Mouse (Mus musculus) MEL (cell line): ENCODE data around the gene Fam3a. TPM values are rescaled to one million over a fixed set of nuclear protein-coding genes. Genes with fewer than 3 reads are reported as not detected.

ENCODE experiments used
- DNase-seq: peaks from one replicate; pipeline ENCODE4 v3.0.0; 2011; ENCODE audit warnings: low read depth, low spot score
- H3K27ac ChIP-seq: 2 replicates; pipeline ENCODE4 v1.5.1; 2012; ENCODE audit warnings: low read depth, mild to moderate bottlenecking, control low read depth, low read length, moderate library complexity; ENCODE audit not compliant: control insufficient read depth
- H3K27me3 ChIP-seq, 2 experiments: fragments of 150-350 bp in 1 of 2; sonication (generic) in 1 of 2; 2 replicates each; pipeline ENCODE4 v1.6.1; 2012; ENCODE audit warnings: low read length in 2 of 2, mild to moderate bottlenecking in 2 of 2, improper control_type of control experiment in 1 of 2, moderate library complexity in 1 of 2; ENCODE audit not compliant: insufficient read depth in 2 of 2, control insufficient read depth in 1 of 2
- H3K36me3 ChIP-seq, 2 experiments: 2 replicates each; pipeline ENCODE4 v1.6.1; 2012 to 2014; ENCODE audit warnings: low read length in 2 of 2, improper control_type of control experiment in 1 of 2, inconsistent platforms in 1 of 2, mild to moderate bottlenecking in 1 of 2; ENCODE audit not compliant: insufficient read depth in 2 of 2, control insufficient read depth in 1 of 2
- H3K4me1 ChIP-seq, 2 experiments: fragments of 150-350 bp in 1 of 2; sonication (generic) in 1 of 2; 2 replicates each; pipeline ENCODE4 v1.6.1; 2012; ENCODE audit warnings: low read length in 2 of 2, improper control_type of control experiment in 1 of 2, mild to moderate bottlenecking in 1 of 2; ENCODE audit not compliant: insufficient read depth in 2 of 2, control insufficient read depth in 1 of 2
- H3K4me3 ChIP-seq, 2 experiments: fragments of 150-350 bp in 1 of 2; sonication (generic) in 1 of 2; 2 replicates each; pipeline ENCODE4 v1.5.1; 2012; ENCODE audit warnings: low read depth in 2 of 2, low read length in 2 of 2, mild to moderate bottlenecking in 2 of 2, moderate library complexity in 2 of 2, control low read depth in 1 of 2, improper control_type of control experiment in 1 of 2; ENCODE audit not compliant: control insufficient read depth in 1 of 2, insufficient read depth in 1 of 2
- H3K79me2 ChIP-seq: 2 replicates; pipeline ENCODE4 v1.6.1; 2012; ENCODE audit warnings: mild to moderate bottlenecking, low read length, moderate library complexity; ENCODE audit not compliant: control insufficient read depth, poor library complexity, insufficient read depth
- H3K9ac ChIP-seq: 2 replicates; pipeline ENCODE4 v1.6.1; 2012; ENCODE audit warnings: low read depth, mild to moderate bottlenecking, control low read depth, low read length, moderate library complexity; ENCODE audit not compliant: control insufficient read depth, poor library complexity, severe bottlenecking
- H3K9me3 ChIP-seq: fragments of 150-350 bp; sonication (generic); replicated peaks from 2 replicates; pipeline ENCODE4 v1.6.1; 2012; ENCODE audit warnings: mild to moderate bottlenecking, low read length, improper control_type of control experiment, moderate library complexity; ENCODE audit not compliant: insufficient read depth
- EP300 ChIP-seq, 2 experiments: IDR thresholded peaks; 2 replicates each; pipeline ENCODE4 v1.6.1; 2011; ENCODE audit warnings: improper control_type of control experiment in 2 of 2, low read length in 2 of 2, low read depth in 1 of 2, mild to moderate bottlenecking in 1 of 2
- ETS1 ChIP-seq: IDR thresholded peaks from 2 replicates; pipeline ENCODE4 v1.6.1; 2012; ENCODE audit warnings: low read depth, mild to moderate bottlenecking, inconsistent platforms, low read length, improper control_type of control experiment, moderate library complexity
- GATA1 ChIP-seq: IDR thresholded peaks from 2 replicates; pipeline ENCODE4 v1.6.1; 2011; ENCODE audit warnings: low read depth, low read length, improper control_type of control experiment
- HCFC1 ChIP-seq: IDR thresholded peaks from 2 replicates; pipeline ENCODE4 v1.6.1; 2012; ENCODE audit warnings: low read depth, mild to moderate bottlenecking, inconsistent platforms, low read length, improper control_type of control experiment, moderate library complexity
- KAT2A ChIP-seq: conservative IDR thresholded peaks from 2 replicates; pipeline ENCODE4 v1.6.1; 2012; ENCODE audit warnings: low read depth, low read length, improper control_type of control experiment, inconsistent platforms
- MAZ ChIP-seq: IDR thresholded peaks from 2 replicates; pipeline ENCODE4 v1.6.1; 2012; ENCODE audit warnings: low read depth, mild to moderate bottlenecking, inconsistent platforms, low read length, improper control_type of control experiment
- MXI1 ChIP-seq: IDR thresholded peaks from 2 replicates; pipeline ENCODE4 v1.6.1; 2011; ENCODE audit warnings: mild to moderate bottlenecking, low read depth, low read length, improper control_type of control experiment
- MYC ChIP-seq: IDR thresholded peaks from 2 replicates; pipeline ENCODE4 v1.6.1; 2011; ENCODE audit warnings: low read depth, mild to moderate bottlenecking, low read length, improper control_type of control experiment, moderate library complexity
- POLR2AphosphoS2 ChIP-seq: IDR thresholded peaks from 2 replicates; pipeline ENCODE4 v1.6.1; 2011; ENCODE audit warnings: low read length, improper control_type of control experiment
- RCOR1 ChIP-seq: IDR thresholded peaks from 2 replicates; pipeline ENCODE4 v1.6.1; 2012; ENCODE audit warnings: low read depth, mild to moderate bottlenecking, inconsistent platforms, low read length, improper control_type of control experiment
- TAL1 ChIP-seq: IDR thresholded peaks from 2 replicates; pipeline ENCODE4 v1.6.1; 2012; ENCODE audit warnings: mild to moderate bottlenecking, inconsistent platforms, low read length, moderate library complexity, mixed read lengths
- USF1 ChIP-seq: IDR thresholded peaks from 2 replicates; pipeline ENCODE4 v1.6.1; 2014; ENCODE audit warnings: low read depth, mild to moderate bottlenecking, inconsistent platforms, low read length, improper control_type of control experiment, moderate library complexity
- ZC3H11A ChIP-seq: IDR thresholded peaks from 2 replicates; pipeline ENCODE4 v1.6.1; 2012; ENCODE audit warnings: low read depth, mild to moderate bottlenecking, inconsistent platforms, low read length, improper control_type of control experiment
- ZNF384 ChIP-seq: IDR thresholded peaks from 2 replicates; pipeline ENCODE4 v1.6.1; 2012; ENCODE audit warnings: low read depth, mild to moderate bottlenecking, inconsistent platforms, low read length, improper control_type of control experiment
- polyA plus RNA-seq, 2 experiments: library from polyadenylated mRNA; stranded (reverse) in 1 of 2; unstranded in 1 of 2; fragments of >175 nt in 1 of 2; fragments of >200 nt in 1 of 2; gene quantifications; 2 replicates each; pipeline versions ENCODE4 v1.2.1 to v1.2.4; 2012; ENCODE audit warnings: low replicate concordance in 2 of 2, low read depth in 1 of 2; ENCODE audit not compliant: insufficient read length in 2 of 2, insufficient read depth in 1 of 2, missing spikeins in 1 of 2
- total RNA-seq: library from RNA; depleted of rRNA; stranded (reverse); fragments of 300-350 nt; gene quantifications from 2 replicates; pipeline ENCODE4 v1.2.3, GENCODE M21; 2012

Fam3a gene
- total and polyA plus RNA-seq, 3 experiments, result 4.8 to 14.6 TPM; not detected in 1

- peak; percentile 56 for DNase-seq
- Histone ChIP-seq H3K79me2 (no peaks in the 10 kb centered on the region), H3K9ac (no peak overlapping the region), H3K27ac (no peak overlapping the region), H3K4me1 (peaks cover 2 to 10% of the 10 kb centered on the region in 2 experiments; a peak in 2 of 4 replicates), H3K36me3 (peaks cover 0 to 7% of the 10 kb centered on the region in 2 experiments; a peak in 2 of 4 replicates), H3K27me3 (no peaks in the 10 kb centered on the region), H3K4me3 (no peak overlapping the region), H3K9me3 (no peaks in the 10 kb centered on the region)
- TF ChIP-seq GATA1 (peak; percentile 30; the same call in 1 of the 2 replicates), ETS1 (peak; percentile 62), RCOR1 (0 out of 2 replicates have a peak, but pooled peaks have one; percentile 19), MYC (0 out of 2 replicates have a peak, but pooled peaks have one; percentile 29), ZC3H11A (no peak), MAZ (no peak), EP300 (IDR thresholded peaks at IDR 0.05; ENCODE audit: low read depth in 1 of 2, low read length in 2 of 2) (peak; percentile 18 to 24; a peak in 2 of 4 replicates), KAT2A (no peak), USF1 (peak; percentile 37; the same call in 1 of the 2 replicates), MXI1 (peak; percentile 48; the same call in 1 of the 2 replicates)
Measured at GRCm38 (mm10) chrX:74408340-74408739, 15.3 kb upstream of the Fam3a start.

DNA sequence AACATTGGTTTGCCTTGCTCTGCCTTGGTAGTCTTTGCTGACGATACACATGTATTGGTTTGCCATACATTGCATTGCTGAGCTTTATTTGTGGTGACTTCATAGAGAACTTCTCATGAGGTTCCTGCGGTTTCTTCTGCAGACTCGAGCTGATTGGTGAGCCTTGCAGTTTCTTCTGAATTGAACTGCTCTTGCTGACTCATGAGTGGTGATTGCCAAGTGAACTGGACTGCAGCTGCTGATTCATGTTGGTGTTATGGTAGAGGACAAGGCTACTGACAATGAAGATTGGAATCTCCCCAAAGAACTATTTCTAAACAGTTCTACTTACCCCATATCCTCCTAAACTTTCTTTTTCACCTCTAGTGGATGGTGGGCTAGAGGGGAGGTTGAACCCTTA lies 7.1 kb upstream of the Fam3a start:
- Histone ChIP-seq H3K79me2 (no peaks in the 10 kb centered on the region), H3K36me3 (no peaks in the 10 kb centered on the region), H3K4me1 (no peaks in the 10 kb centered on the region), H3K9ac (no peak overlapping the region), H3K27ac (no peak overlapping the region), H3K9me3 (no peaks in the 10 kb centered on the region), H3K4me3 (no peak overlapping the region), H3K27me3 (no peaks in the 10 kb centered on the region)
- peak; percentile 27 for DNase-seq
- TF ChIP-seq EP300 (IDR thresholded peaks at IDR 0.05; ENCODE audit: low read depth in 1 of 2, low read length in 2 of 2) (no peak), ZNF384 (no peak)

GRCm38 (mm10) chrX:74388153-74388552 lies 4.9 kb downstream of the Fam3a start:
- Histone ChIP-seq H3K27me3 (no peaks in the 10 kb centered on the region), H3K9ac (no peak overlapping the region), H3K4me3 (no peak overlapping the region), H3K9me3 (no peaks in the 10 kb centered on the region), H3K27ac (no peak overlapping the region), H3K79me2 (no peaks in the 10 kb centered on the region; the same call in 1 of the 2 replicates), H3K36me3 (peaks cover 0 to 7% of the 10 kb centered on the region in 2 experiments; a peak in 2 of 4 replicates), H3K4me1 (peaks cover 0 to 5% of the 10 kb centered on the region in 2 experiments; a peak in 1 of 4 replicates)
- peak; percentile 39 for DNase-seq
- no peak for TF ChIP-seq POLR2AphosphoS2
- TF ChIP-seq EP300 (IDR thresholded peaks at IDR 0.05; ENCODE audit: low read depth in 1 of 2, low read length in 2 of 2), result peak in 1 of 2 experiments; percentile 21; a peak in 1 of 4 replicates
- no peak for TF ChIP-seq USF1
- peak; percentile 25; the same call in 1 of the 2 replicates for TF ChIP-seq GATA1
- TF ChIP-seq RCOR1, result no peak
- peak; percentile 83 for TF ChIP-seq TAL1
- no peak for TF ChIP-seq HCFC1
